Mouse (Mus musculus): ENCODE data around the gene Krtap16-1. TPM values are rescaled to one million over a fixed set of nuclear protein-coding genes. Genes with fewer than 3 reads are reported as not detected.

Gene Krtap16-1
- polyA plus RNA-seq, 1 experiment from 2014 or later = not detected

DNA sequence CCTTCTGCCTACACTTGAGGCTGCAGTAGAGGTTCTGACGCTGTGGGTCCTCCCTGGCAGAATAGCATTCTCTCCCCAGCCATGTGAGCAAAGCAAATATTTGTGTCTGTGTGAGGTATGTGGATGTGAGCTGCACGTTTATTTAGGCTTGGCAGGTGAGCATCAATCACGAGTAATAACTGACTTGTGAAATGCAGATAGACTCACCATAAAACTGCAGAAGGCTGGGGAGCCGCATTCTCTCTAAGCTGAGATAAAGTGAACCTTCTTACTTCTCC lies 7.9 kb upstream of the Krtap16-1 start:
- H3K9ac ChIP-seq = no peak overlapping the region
- ATAC-seq (ENCODE audit: insufficient number of reproducible peaks, insufficient read depth, low FRiP score, low TSS enrichment, low read depth) = no peak
- H3K27ac ChIP-seq = no peak overlapping the region
- no peak overlapping the region for H3K4me2 ChIP-seq
- WGBS = 67% methylated on average over 4 of the region's 4 CpGs
- no peak overlapping the region for H3K4me3 ChIP-seq
- H3K36me3 ChIP-seq = no peaks in the 10 kb centered on the region
- H3K4me1 ChIP-seq = no peaks in the 10 kb centered on the region
- peaks cover 40% of the 10 kb centered on the region for H3K27me3 ChIP-seq
- H3K9me3 ChIP-seq = no peaks in the 10 kb centered on the region

GRCm38 (mm10) chr11:99993620-99994383 lies 7.4 kb upstream of the Krtap16-1 start, which contains the start of gene Krtap17-1:
Gene Krtap17-1, minus strand, starts transcription at chr11:99993994.
- no peak within 1 kb of the TSS for H3K4me2 ChIP-seq
- ATAC-seq (ENCODE audit: insufficient number of reproducible peaks, insufficient read depth, low FRiP score, low TSS enrichment, low read depth) = no peak
- no peak within 1 kb of the TSS for H3K9ac ChIP-seq
- no peak within 1 kb of the TSS for H3K4me3 ChIP-seq
- no peak within 1 kb of the TSS for H3K27ac ChIP-seq
- H3K9me3 ChIP-seq = no peaks in the 10 kb centered on the region
- H3K27me3 ChIP-seq = peaks cover 40% of the 10 kb centered on the region
- no peaks in the 10 kb centered on the region for H3K4me1 ChIP-seq
- no peaks in the 10 kb centered on the region for H3K36me3 ChIP-seq
- whole genome bisulfite sequencing = 25% methylated on average over 26 of the region's 26 CpGs

GRCm38 (mm10) chr11:99990571-99990970 lies 4.2 kb upstream of the Krtap16-1 start:
- Histone ChIP-seq H3K4me3 (no peak overlapping the region), H3K27me3 (peaks cover 42% of the 10 kb centered on the region), H3K36me3 (no peaks in the 10 kb centered on the region), H3K9me3 (no peaks in the 10 kb centered on the region), H3K4me2 (no peak overlapping the region), H3K9ac (no peak overlapping the region), H3K27ac (no peak overlapping the region), H3K4me1 (no peaks in the 10 kb centered on the region)
- 79% methylated on average over 3 of the region's 3 CpGs for WGBS
- no peak for ATAC-seq (ENCODE audit: insufficient number of reproducible peaks, insufficient read depth, low FRiP score, low TSS enrichment, low read depth)

DNA sequence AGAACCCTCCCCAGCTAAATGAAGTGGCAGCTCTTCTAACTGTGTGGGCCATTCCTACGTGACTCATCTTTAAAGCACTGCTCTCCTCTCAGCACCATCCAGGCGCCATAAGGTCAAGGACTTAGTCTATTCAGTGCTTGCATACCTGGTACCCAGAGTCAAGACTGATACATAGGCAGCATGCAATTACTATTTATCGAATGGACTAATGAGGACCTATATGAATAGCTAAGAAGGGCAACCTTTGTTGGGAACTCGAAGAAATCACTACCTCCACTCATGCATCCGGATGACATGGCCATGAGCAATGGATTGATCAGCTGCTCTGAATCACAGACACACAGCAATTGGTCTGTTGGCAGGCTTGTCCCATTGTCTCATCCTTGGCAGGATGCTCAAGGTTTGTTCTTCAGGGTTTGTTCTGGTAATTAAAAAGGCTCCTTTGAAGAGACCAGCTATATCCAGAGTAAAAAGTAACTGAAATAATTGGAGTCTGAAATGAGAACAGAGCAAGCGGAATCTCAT lies 3.5 kb upstream of the Krtap16-1 start:
- H3K27me3 ChIP-seq = peaks cover 42% of the 10 kb centered on the region
- H3K4me2 ChIP-seq = no peak overlapping the region
- no peaks in the 10 kb centered on the region for H3K36me3 ChIP-seq
- H3K9ac ChIP-seq = no peak overlapping the region
- ATAC-seq (ENCODE audit: insufficient number of reproducible peaks, insufficient read depth, low FRiP score, low TSS enrichment, low read depth) = no peak
- H3K4me1 ChIP-seq = no peaks in the 10 kb centered on the region
- no peak overlapping the region for H3K27ac ChIP-seq
- WGBS = 88% methylated on average over 6 of the region's 6 CpGs
- no peak overlapping the region for H3K4me3 ChIP-seq
- no peaks in the 10 kb centered on the region for H3K9me3 ChIP-seq

DNA sequence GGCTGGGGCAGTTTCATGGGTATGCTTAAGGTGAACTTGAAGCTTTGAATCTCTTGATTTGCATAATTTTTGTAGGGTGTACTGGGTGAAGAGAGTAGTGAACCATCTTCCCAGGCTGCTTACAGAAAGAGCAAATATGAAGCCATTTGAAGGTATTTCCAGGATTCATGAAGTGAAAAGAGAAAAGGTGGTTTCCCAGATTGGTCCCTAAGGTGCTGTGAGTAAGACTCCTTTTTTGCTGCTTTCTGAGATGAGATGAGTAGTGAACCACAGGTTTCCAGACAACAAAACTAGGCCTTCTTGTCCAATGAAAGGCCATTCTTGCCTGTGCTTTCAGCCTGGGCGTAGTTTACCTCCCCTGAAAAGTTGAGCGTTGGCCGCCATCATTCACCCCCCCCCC lies 2.1 kb upstream of the Krtap16-1 start:
- Histone ChIP-seq H3K27ac (no peak overlapping the region), H3K4me2 (no peak overlapping the region), H3K36me3 (no peaks in the 10 kb centered on the region), H3K9ac (no peak overlapping the region), H3K4me1 (no peaks in the 10 kb centered on the region), H3K4me3 (no peak overlapping the region), H3K27me3 (peaks cover 29% of the 10 kb centered on the region), H3K9me3 (no peaks in the 10 kb centered on the region)
- no peak for ATAC-seq (ENCODE audit: insufficient number of reproducible peaks, insufficient read depth, low FRiP score, low TSS enrichment, low read depth)
- WGBS = 93% methylated on average over 3 of the region's 3 CpGs

GRCm38 (mm10) chr11:99985291-99986092 lies 905 bp downstream of the Krtap16-1 start:
- no peaks in the 10 kb centered on the region for H3K36me3 ChIP-seq

DNA sequence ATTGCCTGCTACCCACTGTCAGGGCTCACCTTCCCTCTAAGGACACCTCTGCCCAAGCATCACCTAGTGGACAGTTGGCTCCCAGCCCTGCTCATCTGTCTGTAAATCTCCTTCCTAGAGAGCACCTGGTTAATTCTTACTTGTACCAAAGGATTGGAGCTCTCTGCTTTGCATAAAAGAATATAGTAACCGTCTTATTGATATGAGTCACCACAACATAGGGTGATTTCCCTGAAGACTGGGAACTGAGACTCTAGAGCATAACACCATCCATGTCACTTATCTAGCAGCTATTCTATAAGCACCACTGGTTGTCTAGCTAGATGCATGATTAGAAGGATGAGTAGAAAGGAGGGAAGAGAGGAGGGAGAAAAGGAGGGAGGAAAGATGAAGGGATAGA lies 3.0 kb downstream of the Krtap16-1 start:
- WGBS = 84% methylated on average over 1 of the region's 1 CpGs
- H3K9me3 ChIP-seq = no peaks in the 10 kb centered on the region
- peaks cover 16% of the 10 kb centered on the region; the same call in 1 of the 2 replicates for H3K27me3 ChIP-seq
- H3K4me3 ChIP-seq = no peak overlapping the region
- H3K4me1 ChIP-seq = no peaks in the 10 kb centered on the region
- ATAC-seq (ENCODE audit: insufficient number of reproducible peaks, insufficient read depth, low FRiP score, low TSS enrichment, low read depth) = no peak
- H3K4me2 ChIP-seq = no peak overlapping the region
- H3K9ac ChIP-seq = no peak overlapping the region
- no peak overlapping the region for H3K27ac ChIP-seq
- no peaks in the 10 kb centered on the region for H3K36me3 ChIP-seq

More at GRCm38 (mm10) chr11:99985291-99986092, 905 bp downstream of the Krtap16-1 start:
- Histone ChIP-seq H3K27ac (no peak overlapping the region), H3K9me3 (no peaks in the 10 kb centered on the region), H3K27me3 (peaks cover 16% of the 10 kb centered on the region; the same call in 1 of the 2 replicates), H3K4me1 (no peaks in the 10 kb centered on the region), H3K4me3 (no peak overlapping the region), H3K4me2 (no peak overlapping the region), H3K9ac (no peak overlapping the region)
- WGBS = 87% methylated on average over 20 of the region's 20 CpGs
- no peak for ATAC-seq (ENCODE audit: insufficient number of reproducible peaks, insufficient read depth, low FRiP score, low TSS enrichment, low read depth)

GRCm38 (mm10) chr11:99982731-99983130 lies 3.7 kb downstream of the Krtap16-1 start:
- Histone ChIP-seq H3K27ac (no peak overlapping the region), H3K9me3 (no peaks in the 10 kb centered on the region), H3K4me2 (no peak overlapping the region), H3K4me3 (no peak overlapping the region), H3K36me3 (no peaks in the 10 kb centered on the region), H3K27me3 (peaks cover 16% of the 10 kb centered on the region; the same call in 1 of the 2 replicates), H3K4me1 (no peaks in the 10 kb centered on the region), H3K9ac (no peak overlapping the region)
- no peak for ATAC-seq (ENCODE audit: insufficient number of reproducible peaks, insufficient read depth, low FRiP score, low TSS enrichment, low read depth)
- WGBS = 88% methylated on average over 9 of the region's 9 CpGs

DNA sequence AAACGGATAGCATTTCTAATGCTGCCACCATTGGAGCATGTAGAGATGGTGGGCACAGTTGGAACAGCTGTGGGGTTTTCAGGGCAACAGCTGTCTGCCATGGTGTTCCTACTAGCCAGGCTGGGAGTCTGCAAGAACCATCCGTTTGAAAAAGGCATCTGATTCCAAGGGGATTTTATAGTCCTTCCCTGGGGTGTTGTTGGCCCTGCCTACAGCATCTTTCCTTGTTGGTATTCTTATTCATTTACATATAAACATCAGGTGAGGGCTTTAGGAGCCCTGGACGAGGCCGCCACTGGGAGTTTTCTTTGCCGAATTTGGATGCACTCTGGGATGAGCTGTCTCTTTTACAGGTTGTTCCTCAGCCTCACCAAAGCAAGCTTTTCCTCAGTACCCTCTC lies 7.4 kb downstream of the Krtap16-1 start, which contains the start of gene Krtap29-1:
Gene Krtap29-1, minus strand, starts transcription at position 101 of the 400 bp plus-strand sequence.
- H3K4me2 ChIP-seq = no peak within 1 kb of the TSS
- no peaks in the 10 kb centered on the region for H3K27me3 ChIP-seq
- no peaks in the 10 kb centered on the region for H3K36me3 ChIP-seq
- H3K4me3 ChIP-seq = no peak within 1 kb of the TSS
- no peaks in the 10 kb centered on the region for H3K4me1 ChIP-seq
- WGBS = 68% methylated on average over 5 of the region's 5 CpGs
- no peak for ATAC-seq (ENCODE audit: insufficient number of reproducible peaks, insufficient read depth, low FRiP score, low TSS enrichment, low read depth)
- H3K27ac ChIP-seq = no peak within 1 kb of the TSS
- no peak within 1 kb of the TSS for H3K9ac ChIP-seq
- no peaks in the 10 kb centered on the region for H3K9me3 ChIP-seq

DNA sequence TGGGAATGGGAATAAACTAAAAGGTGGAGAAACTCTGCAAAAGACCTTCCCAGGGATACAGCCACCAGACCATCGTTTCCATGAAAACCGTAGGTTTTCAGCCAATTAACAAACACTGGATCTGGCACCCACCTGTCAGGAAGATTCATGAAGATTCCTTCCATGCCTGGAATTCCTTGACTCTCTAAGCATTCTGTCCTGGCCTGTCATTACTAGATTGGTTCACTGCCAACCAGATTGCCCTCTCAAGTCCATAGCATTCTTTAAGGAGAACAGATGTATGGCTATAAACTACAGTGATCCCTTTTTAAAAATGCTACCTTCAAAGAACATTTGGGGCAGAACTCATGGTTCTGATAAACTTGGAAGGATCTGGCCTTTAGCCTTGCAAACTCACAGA lies 20.4 kb downstream of the Krtap16-1 start:
- H3K27me3 ChIP-seq = no peaks in the 10 kb centered on the region
- no peaks in the 10 kb centered on the region for H3K9me3 ChIP-seq
- no peak overlapping the region for H3K9ac ChIP-seq
- 61% methylated on average over 2 of the region's 2 CpGs for WGBS
- no peak for ATAC-seq (ENCODE audit: insufficient number of reproducible peaks, insufficient read depth, low FRiP score, low TSS enrichment, low read depth)
- H3K4me3 ChIP-seq = no peak overlapping the region
- H3K4me1 ChIP-seq = no peaks in the 10 kb centered on the region
- no peak overlapping the region for H3K27ac ChIP-seq
- no peaks in the 10 kb centered on the region for H3K36me3 ChIP-seq
- no peak overlapping the region for H3K4me2 ChIP-seq

DNA sequence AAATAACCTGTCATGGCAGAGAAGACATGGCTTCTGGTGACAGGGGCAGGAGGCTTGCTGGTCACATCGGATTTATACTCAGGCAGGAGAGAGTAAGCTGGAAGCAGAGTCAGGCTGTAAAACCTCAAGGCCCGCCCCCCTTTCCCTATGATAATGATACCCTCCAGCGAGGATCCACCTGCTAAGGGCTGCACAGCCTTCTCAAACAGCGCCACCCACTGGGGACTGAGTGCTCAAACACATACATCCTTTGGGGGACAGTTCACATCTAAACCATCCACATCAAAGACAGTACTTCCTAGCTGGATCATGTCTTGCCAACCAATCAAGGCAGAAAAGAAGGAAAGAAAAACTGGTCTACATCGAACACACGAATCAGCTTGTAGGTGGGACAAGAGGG lies 22.2 kb downstream of the Krtap16-1 start:
- ATAC-seq (ENCODE audit: insufficient number of reproducible peaks, insufficient read depth, low FRiP score, low TSS enrichment, low read depth) = no peak
- Histone ChIP-seq H3K4me2 (no peak overlapping the region), H3K27me3 (no peaks in the 10 kb centered on the region), H3K4me3 (no peak overlapping the region), H3K27ac (no peak overlapping the region), H3K4me1 (no peaks in the 10 kb centered on the region), H3K36me3 (no peaks in the 10 kb centered on the region), H3K9ac (no peak overlapping the region), H3K9me3 (no peaks in the 10 kb centered on the region)
- 51% methylated on average over 6 of the region's 6 CpGs for WGBS

DNA sequence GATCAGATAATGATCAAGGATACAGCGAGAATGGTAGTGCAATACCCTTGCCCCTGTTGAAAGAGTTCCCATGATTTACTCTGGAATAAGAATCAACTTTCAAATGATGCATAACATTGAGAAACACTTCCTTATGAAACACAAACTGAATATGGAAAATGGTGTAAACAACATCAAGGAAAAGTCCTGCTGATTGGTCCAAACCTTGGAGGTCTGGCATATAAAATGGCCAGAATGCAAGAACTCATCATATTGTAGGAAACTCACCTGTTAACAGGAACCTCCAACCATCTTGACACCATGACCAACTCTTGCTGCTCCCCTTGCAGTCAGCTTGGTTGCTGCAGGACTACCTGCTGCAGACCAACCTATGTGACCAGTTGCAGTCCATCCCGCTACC lies 38.2 kb downstream of the Krtap16-1 start, which contains the start of gene Krtap9-5:
Gene Krtap9-5, plus strand, starts transcription at position 301 of the 400 bp plus-strand sequence.
- ATAC-seq (ENCODE audit: insufficient number of reproducible peaks, insufficient read depth, low FRiP score, low TSS enrichment, low read depth) = no peak
- H3K4me1 ChIP-seq = no peaks in the 10 kb centered on the region
- no peaks in the 10 kb centered on the region for H3K36me3 ChIP-seq
- 82% methylated on average over 2 of the region's 2 CpGs for WGBS
- no peak within 1 kb of the TSS for H3K4me2 ChIP-seq
- no peaks in the 10 kb centered on the region for H3K9me3 ChIP-seq
- H3K27me3 ChIP-seq = no peaks in the 10 kb centered on the region
- H3K4me3 ChIP-seq = no peak within 1 kb of the TSS
- no peak within 1 kb of the TSS for H3K9ac ChIP-seq
- no peak within 1 kb of the TSS for H3K27ac ChIP-seq

All from embryonic facial prominence, embryonic 13.5 days (tissue).